Mouse (Mus musculus): ENCODE measurements around the gene Ubr1. TPM values are rescaled to one million over a fixed set of nuclear protein-coding genes. Genes with fewer than 3 reads are reported as not detected.

The Ubr1 gene
- total RNA-seq, 1 experiment from 2014 or later, result 32.0 TPM

DNA sequence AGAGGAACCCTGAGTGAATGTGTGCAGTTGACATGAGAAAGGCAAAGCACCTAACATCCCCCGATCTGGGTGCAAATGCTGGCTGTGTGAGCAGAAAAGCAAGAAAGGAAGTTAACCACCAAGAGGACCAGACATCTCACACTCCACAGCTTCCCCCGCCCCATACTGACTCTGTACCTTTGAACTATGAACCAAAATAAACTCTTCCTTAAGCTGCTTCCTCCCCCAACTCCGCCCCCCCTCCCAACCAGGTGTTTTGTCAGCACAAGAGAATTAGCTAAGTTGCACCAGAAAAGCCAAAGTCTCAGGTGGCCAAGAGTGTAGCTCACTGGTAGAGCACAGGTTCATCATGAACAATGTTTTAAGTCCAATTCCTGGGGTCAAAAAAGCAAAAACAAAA is 117.4 kb downstream of the Ubr1 start:
- no peak for DNase-seq

GRCm38 (mm10) chr2:120852626-120853025 is 117.9 kb downstream of the Ubr1 start:
- no peak for DNase-seq

DNA sequence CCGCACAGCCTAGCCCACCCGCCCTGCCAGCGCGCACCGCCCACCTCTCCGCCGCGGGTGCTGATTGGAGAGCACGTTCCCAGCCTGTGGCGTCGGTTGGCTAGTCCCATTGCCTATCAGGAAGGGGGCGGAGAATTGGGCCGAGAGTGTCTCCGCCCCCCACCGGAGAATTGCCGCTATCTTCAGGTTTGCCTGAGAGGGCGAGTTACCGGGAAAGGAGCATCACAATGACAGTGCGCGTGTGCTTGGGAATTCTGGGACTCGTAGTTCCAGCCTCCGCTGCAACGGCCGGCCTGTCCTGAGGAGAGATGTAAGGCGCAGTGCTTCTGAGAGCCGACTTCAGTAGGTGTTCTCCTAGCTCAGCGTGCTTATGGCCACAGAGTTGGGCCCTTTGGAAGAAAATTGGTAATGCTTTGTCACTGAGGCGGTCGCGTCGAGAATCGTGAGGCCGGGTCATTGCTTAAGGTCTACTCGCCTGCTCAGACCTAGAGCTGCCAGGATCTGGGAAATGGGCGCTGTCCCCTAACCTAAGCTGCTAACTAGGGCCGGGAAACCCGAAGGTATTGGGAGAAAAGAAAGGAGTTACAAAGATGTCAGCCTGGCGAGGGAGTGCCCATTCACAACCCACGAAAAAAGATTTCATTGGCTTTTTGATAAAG is 120.0 kb downstream of the Ubr1 start, which contains the start of gene Ttbk2:
TSS of gene Ttbk2 (minus strand) at position 181 of the 659 bp plus-strand sequence.
- peak; percentile 99 for DNase-seq

- peak; percentile 63 for DNase-seq
Observed at GRCm38 (mm10) chr2:120849449-120850423, 120.8 kb downstream of the Ubr1 start, which contains the start of gene Cdan1. Gene Cdan1 (minus strand): TSS chr2:120850128.

GRCm38 (mm10) chr2:120845280-120845679 is 125.2 kb downstream of the Ubr1 start:
- DNase-seq, result no peak

GRCm38 (mm10) chr2:120843990-120844389 is 126.5 kb downstream of the Ubr1 start:
- DNase-seq, result no peak

GRCm38 (mm10) chr2:120841211-120841610 is 129.3 kb downstream of the Ubr1 start:
- DNase-seq, result no peak

DNA sequence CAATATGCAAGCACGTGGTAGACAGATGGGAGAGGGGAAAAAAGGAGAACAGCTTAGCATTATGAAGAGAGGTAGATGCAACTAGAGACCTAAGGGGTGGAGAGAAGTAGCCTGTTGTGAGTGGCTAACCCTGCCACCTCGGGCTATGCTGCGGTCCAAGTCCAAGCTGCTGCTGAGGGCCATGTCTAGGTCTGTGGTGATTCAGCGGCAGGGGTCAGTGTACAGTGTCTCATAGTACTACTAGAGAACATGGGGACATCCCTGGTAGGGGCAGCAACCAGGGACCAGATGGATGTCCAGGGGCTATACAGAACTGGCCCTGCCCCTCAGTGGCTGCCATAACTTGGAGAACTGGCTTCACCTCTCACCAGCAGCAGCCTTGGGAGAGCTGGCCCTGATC is 135.3 kb downstream of the Ubr1 start:
- no peak for DNase-seq

DNA sequence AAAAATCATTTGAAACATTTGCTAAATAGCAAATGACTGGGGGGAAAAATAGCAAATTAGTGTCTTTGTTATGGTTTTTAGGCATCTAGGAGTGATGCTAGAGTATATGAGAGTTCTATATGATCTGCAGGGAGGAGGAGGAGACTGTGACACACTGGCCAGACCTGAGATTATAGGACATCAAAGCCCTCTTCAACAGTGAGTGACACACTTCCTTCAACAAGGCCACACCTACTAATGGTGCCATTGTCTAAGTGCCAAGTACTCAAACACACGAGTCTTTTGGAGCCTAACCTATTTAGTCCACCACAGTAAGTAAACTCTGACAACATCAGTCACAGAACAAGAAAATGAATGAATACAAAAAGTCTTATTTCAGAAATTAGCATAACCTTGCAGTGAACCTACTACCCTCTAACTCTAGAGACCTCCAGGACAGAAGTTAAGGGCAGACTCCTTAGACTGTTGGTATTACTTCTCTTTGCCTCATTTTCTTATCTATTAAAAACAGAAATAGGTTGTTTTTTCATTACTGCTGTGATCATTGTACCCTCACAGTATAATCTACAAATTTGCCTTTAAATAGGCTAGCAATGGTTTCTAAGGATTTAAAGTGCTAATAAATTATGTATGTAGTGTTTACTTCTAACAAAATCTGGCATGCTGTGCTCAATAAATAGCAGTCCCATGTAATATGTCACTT is 143.4 kb downstream of the Ubr1 start:
- no peak for DNase-seq

Small RNA genes within 50 kb of the gene (microRNA-seq; reads per million reads assigned to microRNA genes)
- gene Gm44325, result 0 to 0.43 reads per million in 2 experiments

Other genes starting within 250 kb of the Ubr1 start
- gene Cdan1, start 120.6 kb downstream of the Ubr1 start, total RNA-seq (2021), result 15.8 and 18.1 TPM in 2 replicates
- 11.3 and 11.7 TPM in 2 replicates for gene Ttbk2, start 120.1 kb downstream of the Ubr1 start, total RNA-seq (2021)
- 8.1 and 11.2 TPM in 2 replicates for gene Tmem62, start 6.3 kb upstream of the Ubr1 start, total RNA-seq (2021)
- 39.3 and 48.9 TPM in 2 replicates for gene Ccndbp1, start 37.7 kb upstream of the Ubr1 start, total RNA-seq (2021)
- 2.0 and 10.3 TPM in 2 replicates for gene Epb42, start 66.4 kb upstream of the Ubr1 start, total RNA-seq (2021)
- not detected in 2 replicates for gene Tgm5, start 115.1 kb upstream of the Ubr1 start, total RNA-seq (2021)
- gene Tgm7, start 139.1 kb upstream of the Ubr1 start, total RNA-seq (2021), result not detected in 2 replicates
- 17.1 and 20.1 TPM in 2 replicates for gene Adal, start 169.7 kb upstream of the Ubr1 start, total RNA-seq (2021)
- gene Lcmt2, start 169.9 kb upstream of the Ubr1 start, total RNA-seq (2021), result 10.1 and 11.5 TPM in 2 replicates
- gene Tubgcp4, start 199.9 kb upstream of the Ubr1 start, total RNA-seq (2021), result 31.3 and 34.7 TPM in 2 replicates
- gene Zscan29, start 200.4 kb upstream of the Ubr1 start, total RNA-seq (2021), result 15.7 and 17.5 TPM in 2 replicates

All from adrenal gland, postnatal 14 days (tissue).